Mouse (Mus musculus) Patski (cell line): ENCODE measurements at regions not wholly inside any gene's neighbourhood (a gene's known extent, or its start where the extent isn't known, plus 50 kb on each side); places are given as distances from the start of the nearest gene placed in this dataset.

Source experiments
- ATAC-seq: fragments of 100-300 bp; one replicate; pipeline ENCODE4 v1.8.0; 2021
- CTCF ChIA-PET: fragments of 350-600 bp; sonication (Branson Sonifier 250); formaldehyde crosslinking; loops from one replicate; lab custom pipeline; 2022; ENCODE audit warnings: inconsistent platforms; lab: Charles Lee
- POLR2A ChIA-PET: fragments of 350-600 bp; sonication (Branson Sonifier 250); formaldehyde crosslinking; loops from one replicate; lab custom pipeline; 2022; ENCODE audit warnings: antibody characterized with exemption, inconsistent platforms; lab: Charles Lee
- DNase-seq: peaks from one replicate; pipeline ENCODE4 v3.0.0-alpha.2; 2011; ENCODE audit warnings: low read depth, low spot score
- H3K27me3 ChIP-seq: fragments of 371-371 bp; one replicate; pipeline ENCODE4 v1.5.1; 2021
- CTCF ChIP-seq: fragments of 100-300 bp; IDR thresholded peaks from one replicate; pipeline ENCODE4 v1.5.1; 2021
- in situ Hi-C: fragments of 300-500 bp; cut with MboI; formaldehyde crosslinking; loops from 3 replicates; pipeline ENCODE4 v1.11.1; 2018; ENCODE audit warnings: low pct_unique_long_range_greater_than_20kb, mixed read lengths

DNA sequence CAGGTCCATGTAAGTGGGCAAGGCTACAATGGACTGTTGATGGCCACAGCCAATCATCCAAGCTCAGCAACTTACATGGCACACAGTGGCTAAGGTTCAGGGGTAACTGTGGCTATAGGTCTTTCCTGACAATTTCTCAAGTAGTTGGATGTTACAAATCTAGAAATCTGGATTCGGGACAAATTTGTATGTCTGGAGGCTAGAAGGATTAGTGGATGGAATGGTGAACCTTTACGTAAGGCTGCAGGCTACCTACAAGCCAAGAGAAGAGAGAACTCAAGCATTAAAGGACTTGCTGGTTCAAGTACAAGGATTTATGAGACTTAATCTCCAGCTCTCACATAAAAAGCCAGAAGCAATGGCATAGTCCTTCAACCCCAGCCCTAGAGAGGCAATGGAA, 239.4 kb downstream of the Sox11 start:
- ATAC-seq (no peak), DNase-seq (no peak)
- TF ChIP-seq CTCF, result no peak
- in situ Hi-C loops, result no loop called here
- no peaks in the 10 kb centered on the region for H3K27me3 ChIP-seq
- ChIA-PET CTCF (no interaction called here), POLR2A (interaction anchor here (0.6 kb wide), 1 partner anchor 84 kb away, joined by 4 read pairs; no protein-coding TSS in a partner anchor)

DNA sequence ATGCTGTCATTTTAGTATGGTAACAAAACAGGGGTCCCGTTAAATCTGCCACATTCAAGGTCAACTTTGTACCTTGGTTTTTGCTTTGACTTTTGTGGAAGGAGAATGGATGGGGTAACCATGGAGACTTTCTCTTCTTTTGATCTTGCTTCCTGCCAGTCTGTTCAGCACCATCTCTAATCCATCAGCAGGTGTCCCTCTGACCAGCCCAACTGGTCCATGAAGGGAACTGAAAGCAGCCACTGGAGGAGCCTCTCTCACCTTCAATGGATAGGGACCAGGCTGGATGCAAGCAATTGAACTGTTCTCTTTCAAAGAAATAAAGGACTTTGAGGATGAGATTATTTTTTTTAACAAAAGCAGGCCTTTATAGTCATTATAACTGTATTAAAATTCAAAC, 253.2 kb downstream of the Sox11 start:
- TF ChIP-seq CTCF, result no peak
- in situ Hi-C loops, result no loop called here
- H3K27me3 ChIP-seq, result no peaks in the 10 kb centered on the region
- no peak for DNase-seq
- ATAC-seq, result no peak
- ChIA-PET CTCF (no interaction called here), POLR2A (no interaction called here)

DNA sequence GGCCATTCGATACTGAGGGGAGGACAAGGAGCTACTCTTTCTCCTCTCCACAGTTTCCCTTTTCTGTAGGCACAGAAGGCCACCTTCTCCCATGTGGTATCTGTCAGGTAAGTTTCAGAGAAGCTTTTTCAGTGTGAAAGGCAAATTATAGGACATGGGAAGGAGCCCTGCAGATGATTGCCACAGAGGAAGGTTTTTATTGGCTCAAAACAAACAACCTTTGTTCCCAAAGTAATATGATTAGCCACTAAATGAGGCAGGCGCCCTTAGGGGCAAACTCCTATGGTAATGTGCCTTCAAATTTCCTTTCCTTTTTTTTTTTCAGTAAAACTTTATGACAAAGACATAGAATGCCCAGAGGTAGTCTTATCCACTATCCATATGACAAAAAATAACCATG, 256.5 kb downstream of the Sox11 start:
- ChIA-PET POLR2A (no interaction called here), CTCF (no interaction called here)
- no peak for TF ChIP-seq CTCF
- ATAC-seq (no peak), DNase-seq (no peak)
- no peaks in the 10 kb centered on the region for H3K27me3 ChIP-seq
- in situ Hi-C loops, result no loop called here

- no peak for DNase-seq
- TF ChIP-seq CTCF, result no peak
- in situ Hi-C loops, result no loop called here
- ChIA-PET POLR2A (no interaction called here), CTCF (no interaction called here)
- H3K27me3 ChIP-seq, result no peaks in the 10 kb centered on the region
- ATAC-seq, result no peak
Measured at GRCm38 (mm10) chr12:27083645-27084550, 258.5 kb downstream of the Sox11 start.

GRCm38 (mm10) chr12:27083089-27083488, 259.3 kb downstream of the Sox11 start:
- H3K27me3 ChIP-seq, result no peaks in the 10 kb centered on the region
- DNase-seq (no peak), ATAC-seq (no peak)
- ChIA-PET CTCF (no interaction called here), POLR2A (no interaction called here)
- no peak for TF ChIP-seq CTCF
- in situ Hi-C loops, result no loop called here

GRCm38 (mm10) chr12:27082624-27083023, 259.8 kb downstream of the Sox11 start:
- in situ Hi-C loops, result no loop called here
- TF ChIP-seq CTCF, result no peak
- ChIA-PET CTCF (interaction anchor here (1.2 kb wide), 1 partner anchor 75 kb away, joined by 3 read pairs; no protein-coding TSS in a partner anchor), POLR2A (no interaction called here)
- ATAC-seq (no peak), DNase-seq (no peak)
- no peaks in the 10 kb centered on the region for H3K27me3 ChIP-seq

- ATAC-seq (no peak), DNase-seq (no peak)
- ChIA-PET CTCF (no interaction called here), POLR2A (no interaction called here)
- in situ Hi-C loops, result no loop called here
- TF ChIP-seq CTCF, result no peak
- peaks cover 5% of the 10 kb centered on the region for H3K27me3 ChIP-seq
Measured at GRCm38 (mm10) chr12:27076107-27076738, 266.2 kb downstream of the Sox11 start.

GRCm38 (mm10) chr12:27065011-27065517, 277.3 kb downstream of the Sox11 start:
- H3K27me3 ChIP-seq, result no peaks in the 10 kb centered on the region
- DNase-seq (no peak), ATAC-seq (no peak)
- in situ Hi-C loops, result no loop called here
- ChIA-PET CTCF (no interaction called here), POLR2A (no interaction called here)
- no peak for TF ChIP-seq CTCF

DNA sequence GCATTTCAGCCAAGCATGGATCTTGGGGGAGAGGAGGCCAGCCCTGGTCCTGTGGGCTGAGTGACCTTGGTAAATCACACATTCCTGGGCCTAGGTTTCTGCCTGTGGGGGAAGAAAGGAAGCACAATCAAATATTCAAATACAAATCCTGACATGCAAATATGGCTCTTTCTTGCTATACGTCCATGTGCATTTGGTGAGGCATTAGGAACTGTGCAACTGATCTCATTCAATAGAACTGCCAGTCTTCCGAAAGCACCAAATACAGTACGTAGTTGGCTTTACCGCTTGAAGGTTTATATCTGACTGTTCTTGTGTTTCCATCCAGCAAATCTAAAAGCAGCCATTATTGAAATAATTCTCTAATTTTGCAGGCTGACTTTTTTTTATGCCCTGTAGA, 278.9 kb downstream of the Sox11 start:
- ChIA-PET POLR2A (no interaction called here), CTCF (no interaction called here)
- no peak for TF ChIP-seq CTCF
- no peaks in the 10 kb centered on the region for H3K27me3 ChIP-seq
- in situ Hi-C loops, result no loop called here
- ATAC-seq, result no peak
- no peak for DNase-seq

DNA sequence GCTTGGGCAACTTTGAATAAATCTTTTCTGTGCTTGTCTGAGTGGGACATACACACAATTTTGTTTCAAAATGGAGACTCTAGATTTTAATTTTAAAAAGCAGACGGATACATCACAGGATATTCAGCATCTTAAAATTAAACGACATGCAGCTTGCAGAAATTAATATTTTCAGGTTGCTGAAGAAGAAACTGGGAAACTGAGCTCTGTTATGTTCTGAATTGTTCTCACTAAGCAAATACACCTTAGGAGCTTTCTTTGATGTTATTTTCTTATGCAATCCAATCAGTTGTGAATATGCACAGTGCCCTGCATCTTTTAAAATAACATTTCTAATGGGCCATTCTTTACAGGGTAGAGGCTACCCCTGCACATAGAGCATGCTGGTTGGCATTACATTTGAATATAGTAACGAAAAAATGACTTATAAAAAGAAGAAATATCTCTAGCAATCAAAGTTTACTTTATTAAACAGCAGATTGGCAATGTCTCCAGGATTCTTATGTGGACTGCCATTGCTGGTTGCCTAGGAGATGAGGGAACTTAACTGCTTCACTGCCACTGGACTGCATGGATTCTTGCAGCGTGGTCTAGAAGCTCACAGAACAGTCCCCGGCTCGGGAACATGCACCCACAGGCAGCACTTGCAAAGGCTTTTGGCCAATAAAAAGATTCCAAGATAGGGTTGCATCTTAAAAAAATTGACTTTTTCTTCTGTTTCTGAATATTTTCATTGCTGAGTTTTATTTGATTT, 279.7 kb downstream of the Sox11 start:
- CTCF ChIA-PET, result no interaction called here
- DNase-seq (no peak), ATAC-seq (no peak)
- H3K27me3 ChIP-seq, result no peaks in the 10 kb centered on the region
- in situ Hi-C loops, result no loop called here
- TF ChIP-seq CTCF, result no peak
- POLR2A ChIA-PET, result no interaction called here
